Mouse (Mus musculus) E14TG2a.4 (cell line): Measurements from ENCODE around the gene Id1.

ENCODE experiments used
- H3K27me3 ChIP-seq: 2 replicates; pipeline ENCODE4 v1.6.1; 2014; ENCODE audit warnings: low read length, control low read depth; ENCODE audit not compliant: insufficient read depth
- H3K36me3 ChIP-seq: 2 replicates; pipeline ENCODE4 v1.6.1; 2014; ENCODE audit warnings: low read length, control low read depth; ENCODE audit not compliant: insufficient read depth
- H3K4me1 ChIP-seq: replicated peaks from 2 replicates; pipeline ENCODE4 v1.6.1; 2014; ENCODE audit warnings: low read depth, low read length, control low read depth
- H3K4me3 ChIP-seq: replicated peaks from 2 replicates; pipeline ENCODE4 v1.5.1; 2014; ENCODE audit warnings: mild to moderate bottlenecking, low read length
- H3K9me3 ChIP-seq: 2 replicates; pipeline ENCODE4 v1.6.1; 2014; ENCODE audit warnings: low read length, control low read depth
- CTCF ChIP-seq: conservative IDR thresholded peaks from 2 replicates; pipeline ENCODE4 v1.5.1; 2014; ENCODE audit warnings: low read length
- NANOG ChIP-seq: IDR thresholded peaks from 2 replicates; pipeline ENCODE4 v1.6.1; 2014; ENCODE audit warnings: borderline replicate concordance, low read length, mixed read lengths
- POU5F1 ChIP-seq: IDR thresholded peaks from 2 replicates; pipeline ENCODE4 v1.6.1; 2014; ENCODE audit warnings: low read length, borderline replicate concordance

The Id1 gene

DNA sequence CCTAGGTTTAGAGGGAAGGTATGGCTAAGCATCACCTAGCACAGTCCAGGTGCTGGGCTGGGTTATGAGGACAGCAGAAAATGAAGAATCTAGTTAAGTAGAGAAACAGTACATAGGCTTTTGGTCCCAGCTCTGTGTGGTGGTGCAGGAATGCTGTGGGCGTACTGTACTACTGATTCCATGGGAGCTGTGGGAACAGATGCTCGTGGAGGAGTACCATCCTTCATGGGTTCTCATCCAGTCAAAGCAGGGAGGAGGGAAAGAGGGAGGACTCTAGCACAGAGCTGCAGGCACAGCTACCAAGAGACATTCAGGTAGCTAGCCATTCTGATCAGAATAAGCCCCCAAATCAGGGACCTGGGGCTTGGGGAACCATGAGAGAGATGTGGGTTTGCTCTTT is 40.4 kb downstream of the Id1 start:
- Histone ChIP-seq H3K4me1 (peaks cover 67% of the 10 kb centered on the region), H3K4me3 (no peak overlapping the region), H3K27me3 (no peaks in the 10 kb centered on the region), H3K9me3 (no peaks in the 10 kb centered on the region), H3K36me3 (peaks cover 20% of the 10 kb centered on the region)
- TF ChIP-seq NANOG (no peak), POU5F1 (no peak), CTCF (no peak)

DNA sequence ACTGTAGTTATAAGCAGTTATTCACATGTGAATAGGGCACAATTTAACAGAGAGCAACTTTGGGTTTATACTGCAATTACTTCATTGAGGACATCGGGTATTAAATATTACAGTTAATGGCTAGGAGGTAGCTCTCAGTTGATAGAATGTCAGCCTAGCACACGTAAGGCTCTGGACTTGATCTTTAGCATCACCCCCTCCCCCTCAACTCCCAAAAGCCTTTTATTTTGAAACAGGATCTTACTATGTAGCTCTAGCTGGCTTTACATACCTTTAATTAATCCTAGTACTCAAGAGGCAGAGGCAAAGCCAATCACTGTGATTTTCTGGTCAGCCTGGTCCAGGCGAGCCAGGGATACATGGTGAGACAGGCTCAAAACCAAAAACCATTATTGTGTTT is 41.0 kb downstream of the Id1 start:
- peaks cover 27% of the 10 kb centered on the region for H3K36me3 ChIP-seq
- H3K4me1 ChIP-seq: peaks cover 67% of the 10 kb centered on the region
- no peak for TF ChIP-seq POU5F1
- H3K9me3 ChIP-seq: no peaks in the 10 kb centered on the region
- no peak overlapping the region for H3K4me3 ChIP-seq
- no peaks in the 10 kb centered on the region for H3K27me3 ChIP-seq

DNA sequence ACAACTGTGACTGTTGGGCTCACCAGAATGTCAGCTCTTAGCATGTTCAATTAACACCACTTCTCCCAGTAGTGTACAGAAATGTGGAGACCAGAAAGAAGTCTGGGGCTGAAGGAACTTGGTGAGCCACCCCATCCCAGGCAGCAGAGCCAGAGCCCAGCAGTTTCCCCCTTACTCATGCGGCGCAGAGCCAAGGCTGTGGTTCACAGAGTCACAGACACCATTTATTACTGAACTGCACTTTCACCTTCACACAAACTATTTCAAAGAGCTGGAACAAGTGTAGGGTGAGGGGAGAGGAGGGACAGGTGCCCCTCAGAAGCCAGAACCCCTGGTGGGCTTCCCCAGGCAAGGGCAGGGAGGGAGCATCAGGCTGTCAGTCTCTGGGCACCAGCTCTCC is 44.4 kb downstream of the Id1 start:
- Histone ChIP-seq H3K4me3 (no peak overlapping the region), H3K27me3 (no peaks in the 10 kb centered on the region), H3K36me3 (peaks cover 50% of the 10 kb centered on the region), H3K4me1 (peaks cover 53% of the 10 kb centered on the region), H3K9me3 (no peaks in the 10 kb centered on the region)
- TF ChIP-seq CTCF: no peak
- TF ChIP-seq NANOG: no peak
- no peak for TF ChIP-seq POU5F1

DNA sequence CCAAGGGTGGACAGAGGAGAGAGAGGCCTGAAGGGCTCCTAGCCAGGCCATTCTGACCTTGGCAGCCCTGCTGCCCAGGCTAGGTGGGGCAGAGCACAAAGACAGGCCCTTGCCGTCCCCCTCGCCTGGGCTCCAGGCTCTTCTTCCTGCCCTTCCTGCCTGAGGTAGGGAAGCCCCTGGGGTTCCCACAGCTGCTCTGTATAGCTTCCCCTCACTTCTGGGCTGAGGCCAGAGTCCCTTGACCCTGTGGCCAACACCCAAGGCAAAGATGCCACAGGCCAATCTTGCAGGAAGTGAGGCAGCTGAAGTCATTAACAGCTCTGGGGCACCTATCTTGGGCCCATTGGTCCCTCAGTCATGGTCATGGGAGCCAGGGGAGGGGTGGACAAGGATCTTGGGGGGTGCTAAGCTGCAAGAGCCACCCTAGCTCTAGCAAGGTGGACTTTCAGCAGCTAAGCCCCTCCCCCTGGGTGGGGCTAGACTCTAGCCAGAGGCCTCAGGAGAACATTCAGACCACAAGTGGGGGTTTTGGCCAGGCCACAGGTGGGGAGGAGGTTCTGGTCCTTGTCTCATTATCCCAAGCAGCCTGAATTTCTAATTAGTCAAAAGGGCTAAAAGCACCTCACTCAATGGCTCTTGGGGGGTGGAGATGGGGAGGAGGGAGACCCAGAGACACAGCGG is 45.1 kb downstream of the Id1 start:
- Histone ChIP-seq H3K27me3 (no peaks in the 10 kb centered on the region), H3K36me3 (peaks cover 52% of the 10 kb centered on the region), H3K4me1 (peaks cover 60% of the 10 kb centered on the region), H3K4me3 (no peak overlapping the region), H3K9me3 (no peaks in the 10 kb centered on the region)
- TF ChIP-seq POU5F1: no peak
- no peak for TF ChIP-seq CTCF
- TF ChIP-seq NANOG: no peak

DNA sequence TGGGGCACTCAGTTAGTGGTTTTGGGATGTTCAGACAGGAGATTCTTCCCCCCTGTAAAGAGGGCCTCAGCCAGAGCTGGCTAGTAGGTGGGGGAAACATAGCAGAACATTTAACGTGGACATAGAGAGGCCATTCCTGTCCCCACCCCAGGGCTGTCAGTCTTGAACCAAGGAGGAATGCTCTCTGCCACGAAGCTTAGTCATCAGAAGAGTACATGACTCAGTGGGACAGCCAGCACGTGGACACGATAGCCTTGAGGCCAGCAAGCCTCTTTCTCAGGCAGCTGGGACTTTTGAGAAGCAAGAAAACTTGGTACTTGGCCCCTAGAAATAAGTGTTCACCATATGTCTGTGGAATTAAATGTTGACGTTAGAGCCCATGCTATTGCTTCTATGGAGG is 46.6 kb downstream of the Id1 start:
- H3K4me1 ChIP-seq: peaks cover 53% of the 10 kb centered on the region
- H3K9me3 ChIP-seq: peaks cover 6% of the 10 kb centered on the region; the same call in 1 of the 2 replicates
- no peak overlapping the region for H3K4me3 ChIP-seq
- H3K27me3 ChIP-seq: no peaks in the 10 kb centered on the region
- peaks cover 52% of the 10 kb centered on the region for H3K36me3 ChIP-seq
- TF ChIP-seq POU5F1: no peak
- no peak for TF ChIP-seq NANOG
- no peak for TF ChIP-seq CTCF

DNA sequence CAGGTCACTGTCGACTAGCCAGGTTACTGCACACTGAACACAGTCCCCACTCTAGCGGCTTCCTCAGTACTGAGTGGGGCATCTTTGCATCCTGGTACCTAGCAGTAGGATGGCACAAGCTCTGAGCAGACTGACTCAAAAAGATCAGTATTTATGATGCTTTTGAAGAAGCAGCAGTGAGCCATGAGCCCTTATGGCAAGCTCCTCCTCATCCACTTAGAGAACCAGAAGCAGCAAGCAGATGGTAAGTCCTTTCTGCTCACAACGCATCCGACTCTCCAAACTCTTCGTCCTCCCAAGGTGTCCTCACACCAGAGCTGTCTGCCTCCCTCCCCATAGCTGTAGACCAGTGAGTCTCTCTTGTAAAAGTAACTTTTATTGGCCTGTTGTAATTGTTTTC is 47.2 kb downstream of the Id1 start:
- peaks cover 56% of the 10 kb centered on the region for H3K36me3 ChIP-seq
- no peaks in the 10 kb centered on the region for H3K27me3 ChIP-seq
- TF ChIP-seq CTCF (no peak), NANOG (no peak), POU5F1 (no peak)
- H3K9me3 ChIP-seq: peaks cover 11% of the 10 kb centered on the region; the same call in 1 of the 2 replicates
- H3K4me3 ChIP-seq: no peak overlapping the region
- peaks cover 53% of the 10 kb centered on the region for H3K4me1 ChIP-seq

DNA sequence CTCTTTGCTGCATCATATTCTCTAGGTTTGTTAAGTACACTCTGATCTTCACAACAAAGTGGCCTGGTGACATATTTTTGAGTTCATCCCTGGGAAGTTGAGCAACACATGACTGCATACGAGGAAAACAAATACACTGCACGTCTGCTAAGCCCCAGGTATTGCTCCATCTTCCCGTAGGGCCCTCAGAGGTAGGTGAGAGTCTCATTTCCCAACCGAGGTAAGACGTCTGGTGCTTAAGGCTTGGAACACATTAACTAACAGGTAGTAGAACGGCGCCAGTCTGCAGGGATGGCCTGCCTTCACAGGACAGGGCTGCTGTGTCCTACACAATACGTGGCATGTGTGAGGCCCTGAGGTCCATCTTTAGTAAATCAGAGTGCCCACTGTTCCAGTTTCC is 48.6 kb downstream of the Id1 start:
- no peak for TF ChIP-seq POU5F1
- no peak for TF ChIP-seq NANOG
- TF ChIP-seq CTCF: no peak
- Histone ChIP-seq H3K4me1 (peaks cover 41% of the 10 kb centered on the region), H3K36me3 (peaks cover 67% of the 10 kb centered on the region), H3K27me3 (no peaks in the 10 kb centered on the region), H3K9me3 (peaks cover 25% of the 10 kb centered on the region), H3K4me3 (no peak overlapping the region)

DNA sequence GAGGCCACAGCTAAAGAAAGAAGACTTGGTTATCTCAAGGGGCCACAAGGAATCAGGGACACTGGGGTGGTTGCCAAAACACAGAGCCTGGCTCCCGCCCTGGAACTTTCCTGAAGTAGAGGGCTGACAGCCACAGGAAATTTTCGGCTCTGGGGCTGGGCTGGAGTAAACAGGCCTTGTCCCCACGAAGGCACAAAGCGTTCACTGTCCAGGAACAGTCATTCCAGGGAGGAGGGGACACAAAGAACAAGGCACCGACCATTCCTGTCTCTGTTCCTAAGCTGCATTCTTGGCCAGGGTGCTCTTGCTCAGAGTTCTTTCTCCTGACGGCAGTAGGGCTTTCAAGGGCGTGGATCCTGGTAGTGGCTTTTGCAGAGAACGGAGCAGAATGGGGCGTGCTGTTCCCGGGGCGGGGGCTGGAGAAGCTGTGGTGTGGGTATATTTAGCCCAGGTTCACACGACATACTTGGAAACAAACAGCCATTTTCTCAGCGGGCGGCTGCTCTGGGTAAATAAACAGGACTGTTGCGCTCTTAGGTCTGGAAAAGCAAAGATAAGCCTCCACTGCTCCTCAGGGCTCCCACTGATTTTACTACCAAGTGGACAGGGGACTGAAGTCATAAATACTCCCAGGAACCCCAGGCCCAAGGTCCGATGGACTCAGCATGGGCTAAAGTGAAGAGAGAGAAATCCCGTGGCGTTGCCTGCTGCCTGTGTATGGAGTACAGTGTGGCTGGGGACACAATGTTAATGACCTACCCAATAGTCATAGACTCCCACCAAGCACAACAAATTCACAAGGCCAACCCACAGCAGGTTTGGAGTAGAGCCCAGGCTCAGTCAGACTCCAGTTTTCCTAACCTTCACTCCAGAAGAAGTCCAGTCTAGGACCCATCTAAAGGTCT is 49.6 kb downstream of the Id1 start:
- peak overlapping the region; percentile 46 for H3K4me3 ChIP-seq
- TF ChIP-seq CTCF (no peak), NANOG (no peak), POU5F1 (no peak)
- H3K36me3 ChIP-seq: peaks cover 67% of the 10 kb centered on the region
- peaks cover 35% of the 10 kb centered on the region for H3K9me3 ChIP-seq
- H3K27me3 ChIP-seq: no peaks in the 10 kb centered on the region
- peaks cover 30% of the 10 kb centered on the region for H3K4me1 ChIP-seq
